Mouse (Mus musculus): ENCODE data around the gene Gpr137b.
"Not testable (repeated sequence)": the region's sequence is repeated elsewhere in the genome, so short reads cannot be mapped to it uniquely, and the experiment has no call there.

GRCm38 (mm10) chr13:13423301-13423700 is 29.5 kb upstream of the Gpr137b start:
- not testable (repeated sequence) for TF ChIP-seq CTCF, EP300 (IDR thresholded peaks at IDR 0.05; ENCODE audit: low read depth)

Data from liver, postnatal 0 days (tissue).